Mouse (Mus musculus) kidney, embryonic 14.5 days (tissue): ENCODE data around the gene Apobec1. TPM values are rescaled to one million over a fixed set of nuclear protein-coding genes. Genes with fewer than 3 reads are reported as not detected.
"Not testable (repeated sequence)": the region's sequence is repeated elsewhere in the genome, so short reads cannot be mapped to it uniquely, and the experiment has no call there.

ENCODE experiments used
- ATAC-seq: fragments of 200-750 bp; cut with Nextera tagmentation; 2 replicates; pipeline ENCODE4 v1.8.0; 2017; ENCODE audit warnings: moderate number of reproducible peaks, mild to moderate bottlenecking, moderate TSS enrichment, moderate library complexity; ENCODE audit not compliant: low FRiP score, low TSS enrichment
- H3K27ac ChIP-seq: fragments of 300-500 bp; sonication (generic); 2 replicates; pipeline ENCODE4 v1.5.1; 2014; ENCODE audit warnings: low read depth, mild to moderate bottlenecking, low read length, moderate library complexity, mixed read lengths
- H3K27me3 ChIP-seq: fragments of 300-500 bp; sonication (generic); 2 replicates; pipeline ENCODE4 v1.6.1; 2014; ENCODE audit warnings: mild to moderate bottlenecking, low read length; ENCODE audit not compliant: control insufficient read depth, insufficient read depth
- H3K36me3 ChIP-seq: fragments of 300-500 bp; sonication (generic); 2 replicates; pipeline ENCODE4 v1.6.1; 2014; ENCODE audit warnings: low read length, mixed read lengths; ENCODE audit not compliant: control insufficient read depth, insufficient read depth
- H3K4me1 ChIP-seq: fragments of 300-500 bp; sonication (generic); 2 replicates; pipeline ENCODE4 v1.6.1; 2014; ENCODE audit warnings: low read length, mixed read lengths; ENCODE audit not compliant: control insufficient read depth, insufficient read depth
- H3K4me2 ChIP-seq: fragments of 300-500 bp; sonication (generic); replicated peaks from 2 replicates; pipeline ENCODE4 v1.6.1; 2014; ENCODE audit warnings: low read depth, mild to moderate bottlenecking, low read length
- H3K4me3 ChIP-seq: fragments of 300-500 bp; sonication (generic); 2 replicates; pipeline ENCODE4 v1.5.1; 2014; ENCODE audit warnings: mild to moderate bottlenecking, low read length
- H3K9ac ChIP-seq: fragments of 300-500 bp; sonication (generic); 2 replicates; pipeline ENCODE4 v1.6.1; 2014; ENCODE audit warnings: low read depth, mild to moderate bottlenecking, low read length, moderate library complexity
- H3K9me3 ChIP-seq: fragments of 300-500 bp; sonication (generic); 2 replicates; pipeline ENCODE4 v1.6.1; 2016; ENCODE audit warnings: low read length; ENCODE audit not compliant: control insufficient read depth
- WGBS: fragments of 180-500 bp; shearing (Covaris S2); extraction: QIAGEN DNeasy Blood & Tissue Kit; methylation state at CpG from one replicate; pipeline ENCODE4 v1.1.7; 2014; 5-methylcytosine and 5-hydroxymethylcytosine counted together
- polyA plus RNA-seq: library from polyadenylated mRNA; unstranded; fragments of >200 nt; fragmentation: Nextera tagmentation; extraction: Ambion mirVana; gene quantifications from 2 replicates; pipeline ENCODE4 v1.2.1, GENCODE M21; 2014

Apobec1 gene
- polyA plus RNA-seq = 1.3 and 2.7 TPM in 2 replicates

GRCm38 (mm10) chr6:122602242-122602991, at the start of gene Apobec1:
Apobec1 (minus strand) TSS chr6:122602444.
- H3K27me3 ChIP-seq = no peaks in the 10 kb centered on the region
- WGBS = 11% methylated on average over 22 of the region's 22 CpGs
- H3K9me3 ChIP-seq = no peaks in the 10 kb centered on the region
- peak; percentile 89 for ATAC-seq
- no peaks in the 10 kb centered on the region for H3K36me3 ChIP-seq
- peak within 1 kb of the TSS; percentile 46 for H3K4me3 ChIP-seq
- H3K27ac ChIP-seq = no peak within 1 kb of the TSS
- no peaks in the 10 kb centered on the region for H3K4me1 ChIP-seq
- peak within 1 kb of the TSS; percentile 38 for H3K4me2 ChIP-seq
- H3K9ac ChIP-seq = peak within 1 kb of the TSS; percentile 53; the same call in 1 of the 2 replicates

GRCm38 (mm10) chr6:122650398-122650980, 48.2 kb upstream of the Apobec1 start:
- ATAC-seq = no peak
- Histone ChIP-seq H3K4me2 (no peak overlapping the region), H3K4me1 (no peaks in the 10 kb centered on the region), H3K9me3 (no peaks in the 10 kb centered on the region), H3K27ac (no peak overlapping the region), H3K36me3 (no peaks in the 10 kb centered on the region), H3K9ac (no peak overlapping the region), H3K27me3 (no peaks in the 10 kb centered on the region), H3K4me3 (no peak overlapping the region)
- 59% methylated on average over 5 of the region's 5 CpGs for WGBS

DNA sequence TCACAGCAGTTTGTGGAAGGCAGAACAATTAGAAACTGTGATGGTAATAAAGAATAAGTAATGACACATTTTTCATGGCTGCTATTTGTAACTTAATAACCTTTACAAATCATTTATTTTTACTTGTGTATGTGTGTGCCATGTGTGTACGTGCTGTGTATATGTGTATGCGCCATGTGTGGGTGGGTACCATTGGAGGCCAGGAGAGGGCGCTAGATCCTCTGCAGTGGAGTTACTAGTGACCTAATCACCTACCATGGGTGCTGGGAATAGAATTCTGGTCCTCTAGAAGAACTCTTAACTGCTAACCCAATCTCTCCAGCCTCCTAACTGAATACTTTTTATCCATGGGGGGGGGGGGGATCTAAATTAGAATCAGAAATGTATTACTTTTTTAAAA, 47.7 kb upstream of the Apobec1 start:
- WGBS = 80% methylated on average over 3 of the region's 3 CpGs
- no peak overlapping the region for H3K4me2 ChIP-seq
- no peak overlapping the region for H3K27ac ChIP-seq
- H3K9me3 ChIP-seq = no peaks in the 10 kb centered on the region
- ATAC-seq = no peak
- H3K9ac ChIP-seq = no peak overlapping the region
- no peaks in the 10 kb centered on the region for H3K4me1 ChIP-seq
- H3K36me3 ChIP-seq = no peaks in the 10 kb centered on the region
- H3K4me3 ChIP-seq = no peak overlapping the region
- no peaks in the 10 kb centered on the region for H3K27me3 ChIP-seq

GRCm38 (mm10) chr6:122644196-122644595, 42.0 kb upstream of the Apobec1 start:
- not testable (repeated sequence) for H3K4me2 ChIP-seq, H3K4me3 ChIP-seq, H3K9ac ChIP-seq, H3K9me3 ChIP-seq, H3K27me3 ChIP-seq, H3K36me3 ChIP-seq, H3K4me1 ChIP-seq, H3K27ac ChIP-seq, ATAC-seq
- 92% methylated on average over 20 of the region's 21 CpGs for WGBS

DNA sequence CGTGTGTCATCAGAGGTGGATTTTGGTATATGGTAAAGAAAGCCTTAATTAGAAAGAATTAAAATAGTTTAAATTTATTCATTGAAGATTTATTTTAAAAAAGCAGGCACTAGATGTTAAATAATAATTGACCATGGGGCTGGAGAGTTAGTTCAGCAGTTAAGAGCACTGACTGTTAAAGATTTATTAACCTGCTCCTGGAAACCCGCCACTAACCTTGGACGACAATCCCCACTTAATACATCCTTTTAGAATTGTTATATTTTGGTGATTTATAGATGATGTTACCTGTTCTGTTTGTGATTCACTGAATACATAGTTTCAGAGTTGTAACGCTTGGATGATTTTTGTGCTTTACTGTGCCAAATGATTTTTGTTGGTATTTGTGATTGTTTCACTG, 35.3 kb upstream of the Apobec1 start:
- not testable (repeated sequence) for H3K36me3 ChIP-seq, H3K4me3 ChIP-seq, H3K4me2 ChIP-seq, H3K4me1 ChIP-seq, H3K9ac ChIP-seq, H3K27ac ChIP-seq, ATAC-seq, H3K9me3 ChIP-seq, H3K27me3 ChIP-seq
- 57% methylated on average over 4 of the region's 4 CpGs for WGBS

- Histone ChIP-seq H3K4me2 (no peak overlapping the region), H3K27ac (no peak overlapping the region), H3K36me3 (no peaks in the 10 kb centered on the region), H3K4me1 (no peaks in the 10 kb centered on the region), H3K9me3 (no peaks in the 10 kb centered on the region), H3K9ac (no peak overlapping the region), H3K27me3 (no peaks in the 10 kb centered on the region), H3K4me3 (no peak overlapping the region)
- WGBS = 85% methylated on average over 3 of the region's 3 CpGs
- no peak for ATAC-seq
Measured at GRCm38 (mm10) chr6:122636666-122637065, 34.4 kb upstream of the Apobec1 start.

DNA sequence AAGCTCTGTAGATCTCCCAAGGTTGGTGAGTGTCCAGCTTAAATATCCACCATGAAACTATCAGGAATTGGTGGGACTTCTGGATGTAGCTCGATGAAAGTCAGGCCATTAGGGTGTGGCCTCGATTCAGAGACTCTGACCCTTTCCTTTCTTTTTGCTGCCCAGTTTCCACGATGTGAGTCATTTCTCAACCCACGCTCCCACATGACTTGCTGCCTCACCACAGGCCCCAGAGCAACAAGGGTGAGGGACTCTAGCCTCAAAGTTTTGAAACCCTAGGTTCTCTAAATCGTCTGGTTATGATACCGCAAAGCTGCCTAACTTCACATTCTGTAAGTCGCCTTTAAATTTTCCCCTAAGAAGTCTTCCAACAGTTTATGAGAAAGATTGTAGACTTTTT, 33.1 kb upstream of the Apobec1 start:
- no peak overlapping the region for H3K9ac ChIP-seq
- no peaks in the 10 kb centered on the region for H3K4me1 ChIP-seq
- H3K27ac ChIP-seq = no peak overlapping the region
- H3K4me2 ChIP-seq = no peak overlapping the region
- ATAC-seq = no peak
- no peaks in the 10 kb centered on the region for H3K9me3 ChIP-seq
- WGBS = 87% methylated on average over 7 of the region's 7 CpGs
- no peaks in the 10 kb centered on the region for H3K36me3 ChIP-seq
- H3K4me3 ChIP-seq = no peak overlapping the region
- H3K27me3 ChIP-seq = no peaks in the 10 kb centered on the region

DNA sequence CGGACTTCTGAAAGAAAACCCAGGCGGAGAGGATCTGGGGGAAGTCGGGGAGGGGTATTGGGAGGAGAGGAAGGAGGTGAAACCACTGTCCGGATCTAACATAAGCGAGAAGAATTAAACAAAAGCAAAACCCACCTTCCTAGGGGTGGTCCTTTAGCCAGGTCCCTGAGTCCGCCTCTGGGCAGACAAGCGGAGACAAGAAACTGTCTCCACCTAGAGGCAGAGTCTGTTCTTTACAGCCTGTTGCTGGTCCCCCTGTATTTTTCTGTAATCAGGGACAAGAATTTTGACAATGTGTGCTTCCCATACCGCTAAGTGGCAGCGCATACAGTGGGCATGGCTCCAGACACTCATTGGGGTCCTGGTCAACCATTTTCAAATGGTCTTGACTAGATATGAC, 31.2 kb upstream of the Apobec1 start:
- ATAC-seq = peak; percentile 57; the same call in 1 of the 2 replicates
- H3K27ac ChIP-seq = no peak overlapping the region
- WGBS = 46% methylated on average over 9 of the region's 9 CpGs

DNA sequence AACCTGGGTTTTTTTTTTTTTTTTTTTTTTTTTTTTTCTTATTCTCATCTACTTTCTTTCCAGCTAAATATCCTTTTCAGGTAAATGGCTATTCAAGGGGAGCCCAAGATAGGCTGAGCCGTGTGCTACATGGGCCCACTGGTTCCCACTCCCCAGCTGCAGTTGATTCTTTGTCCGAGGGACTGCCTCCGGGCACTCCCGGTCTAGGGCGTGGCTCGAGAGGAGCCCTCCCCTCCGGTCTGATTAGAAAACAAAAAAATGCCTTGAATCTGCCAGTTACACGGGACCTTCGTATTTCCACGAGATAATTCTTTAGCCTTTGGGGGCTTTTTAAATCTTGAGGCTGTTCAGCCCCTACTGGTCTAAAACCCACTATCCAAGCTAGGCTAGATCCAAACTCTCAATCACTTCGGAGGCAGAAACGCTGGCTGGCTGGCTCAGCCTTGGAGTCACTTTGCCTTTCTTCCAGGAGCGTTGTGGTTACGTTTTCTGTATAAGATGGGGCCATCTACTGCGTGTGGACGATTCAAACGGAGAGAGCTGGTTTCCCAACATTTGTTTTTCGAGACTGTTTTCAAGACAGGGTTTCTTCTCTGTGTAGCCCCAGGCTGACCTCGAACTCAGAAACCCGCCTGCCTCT, 25.3 kb upstream of the Apobec1 start:
- Histone ChIP-seq H3K9me3 (no peaks in the 10 kb centered on the region), H3K36me3 (no peaks in the 10 kb centered on the region), H3K4me1 (no peaks in the 10 kb centered on the region), H3K27me3 (no peaks in the 10 kb centered on the region), H3K9ac (no peak overlapping the region), H3K27ac (no peak overlapping the region), H3K4me3 (peak overlapping the region; percentile 7; the same call in 1 of the 2 replicates), H3K4me2 (no peak overlapping the region; the same call in 1 of the 2 replicates)
- WGBS = 31% methylated on average over 20 of the region's 20 CpGs
- no peak for ATAC-seq

More for the DNA sequence above, 31.2 kb upstream of the Apobec1 start:
- Histone ChIP-seq H3K9ac (no peak overlapping the region), H3K4me1 (no peaks in the 10 kb centered on the region), H3K4me3 (no peak overlapping the region), H3K27me3 (no peaks in the 10 kb centered on the region), H3K9me3 (no peaks in the 10 kb centered on the region), H3K4me2 (no peak overlapping the region), H3K36me3 (no peaks in the 10 kb centered on the region)
